8 mouse cellular contexts compared by ENCODE assay signal in the genomic region with DNA sequence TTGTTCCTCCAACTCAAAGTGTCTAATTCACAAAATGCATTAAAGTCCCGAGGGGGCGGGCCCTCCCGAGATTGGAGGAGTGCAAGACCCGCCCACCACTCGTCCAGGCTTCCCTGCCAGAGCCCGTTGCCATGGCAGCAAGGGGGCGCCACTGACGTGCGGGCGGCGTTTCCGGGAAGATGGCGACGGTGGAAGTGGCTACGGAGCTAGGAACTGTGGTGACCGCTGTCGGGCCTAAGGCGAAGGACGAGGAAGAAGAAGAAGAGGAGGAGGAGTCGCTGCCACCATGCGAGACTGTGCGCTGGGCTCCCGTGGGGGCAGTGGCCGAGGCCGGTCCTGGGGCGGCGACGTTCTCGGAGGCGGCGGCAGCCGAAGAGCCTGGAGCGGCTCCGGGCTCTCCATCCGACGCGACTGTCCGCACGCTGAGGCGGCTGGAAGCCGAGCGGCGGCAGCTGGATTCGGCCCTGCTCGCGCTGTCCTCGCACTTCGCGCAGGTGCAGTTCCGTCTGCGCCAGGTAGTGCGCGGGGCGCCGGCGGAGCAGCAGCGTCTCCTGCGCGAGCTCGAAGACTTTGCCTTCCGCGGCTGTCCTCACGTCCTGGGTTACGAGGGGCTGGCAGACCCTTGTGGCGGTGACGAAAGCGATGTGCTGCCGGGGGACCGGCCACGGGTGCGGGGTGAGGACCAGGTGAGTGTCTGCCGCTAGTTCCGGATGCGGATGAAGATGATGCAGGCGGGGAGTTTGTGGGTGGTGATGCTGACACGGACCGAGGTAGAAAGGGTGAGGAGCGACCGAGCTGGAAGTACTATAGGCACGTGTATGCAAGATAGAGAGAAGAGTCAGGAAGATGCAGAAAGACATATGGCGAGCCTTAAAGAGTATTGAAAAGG. TPM values are rescaled to one million over a fixed set of nuclear protein-coding genes. Genes with fewer than 3 reads are reported as not detected.
DNase-seq lines count a peak whose midpoint lies in the region; ATAC-seq lines count a peak whose summit lies in the region.

A gene (plus strand): TSS at position 161 of the 889 bp plus-strand sequence.
A gene (minus strand): TSS at position 409 of the 889 bp plus-strand sequence.

- peak; percentile 95 for ATAC-seq in inflammation-experienced regulatory T-cells, adult 6 months
- peak; percentile 91 for ATAC-seq in megakaryocyte-erythroid progenitor cell, adult 5-6 weeks (replicated peaks; ENCODE audit: low FRiP score, low TSS enrichment, poor library complexity, severe bottlenecking)

- peak; percentile 97 to 99 for DNase-seq in adrenal gland, adult (ENCODE audit: inconsistent age in 2 of 2, low spot score in 1 of 2)
- peak; percentile 99 for DNase-seq in embryo, embryonic 10.5 days (ENCODE audit: low spot score)
- peak; percentile 99 for DNase-seq in gastrocnemius, postnatal 14 days
- DNase-seq in left cerebral cortex, postnatal 10 days (ENCODE audit: extremely low spot score in 1 of 2, low spot score in 2 of 2), result peak; percentile 97 to 99
- DNase-seq in right cerebral cortex, postnatal 25 days, result peak; percentile 98
- peak; percentile 96 to 100 for DNase-seq in urinary bladder, postnatal 4 days (ENCODE audit: low spot score in 2 of 2)

- intact Hi-C loops in gastrocnemius, postnatal 14 days (cut with DNase I; ENCODE audit: low total_unique reads), result no loop called here
- intact Hi-C loops in left cerebral cortex, postnatal 10 days (cut with DNase I), result no loop called here

RNA-seq across cellular contexts. Expression of the first gene that starts in this region (rescaled TPM):
- 1 to 10 TPM; 6.4 to 7.2 TPM for total RNA-seq in gastrocnemius, postnatal 14 days (2021)
- polyA plus RNA-seq in inflammation-experienced regulatory T-cells, adult 6 months (2017; shearing (Covaris generic)), result 1 to 10 TPM; 6.7 to 7.2 (median 6.9) TPM
- total RNA-seq in left cerebral cortex, postnatal 10 days (2021), result 10 to 100 TPM; 24.4 to 26.0 TPM
- 5.1 and 6.5 TPM in 2 replicates for total RNA-seq in megakaryocyte-erythroid progenitor cell, adult 5-6 weeks (2014; fragmentation: Nextera tagmentation)
- 1.5 and 6.2 TPM in 2 replicates for total RNA-seq in megakaryocyte-erythroid progenitor cell, adult 5-6 weeks (2017)

RNA-seq across cellular contexts. Expression of the second gene that starts in this region (rescaled TPM):
- 100 to 1,000 TPM; 101 to 102 TPM for total RNA-seq in gastrocnemius, postnatal 14 days (2021)
- 1 to 10 TPM; 1.6 to 2.2 (median 2.1) TPM for polyA plus RNA-seq in inflammation-experienced regulatory T-cells, adult 6 months (2017; shearing (Covaris generic))
- total RNA-seq in left cerebral cortex, postnatal 10 days (2021), result 1 to 10 TPM; 3.4 TPM
- not detected in 2 replicates for total RNA-seq in megakaryocyte-erythroid progenitor cell, adult 5-6 weeks (2014; fragmentation: Nextera tagmentation)
- not detected in 2 replicates for total RNA-seq in megakaryocyte-erythroid progenitor cell, adult 5-6 weeks (2017)

Comparison
In these comparisons a context has a peak if more than half of its experiments do, and no peak if none do; other contexts are left out.
1. Peak in every context shown above with its lines: DNase-seq and ATAC-seq.
2. RNA of the second gene that starts in this region (total RNA-seq): 101 to 102 TPM in gastrocnemius, postnatal 14 days; 3.4 TPM in left cerebral cortex, postnatal 10 days and not detected in megakaryocyte-erythroid progenitor cell, adult 5-6 weeks; every median in the first group is over 10 times any median in the second.